Mouse (Mus musculus): ENCODE data around the gene Capza1.

- TF ChIP-seq CTCF (IDR thresholded peaks at IDR 0.05; ENCODE audit: low read depth) (no peak), EP300 (optimal IDR thresholded peaks at IDR 0.05) (no peak)
Measured at GRCm38 (mm10) chr3:104800681-104801080, 63.6 kb downstream of the Capza1 start.
